11 mouse cellular contexts compared by ENCODE assay signal in genomic region chr6:98948153-98949141, GRCm38 (mm10).
DNase-seq lines count a peak whose midpoint lies in the region; ATAC-seq and TF ChIP-seq lines count a peak whose summit lies in the region.
"Had no signal": no experiment of that assay in that cellular context is flagged by ENCODE, and none has a peak within 500 bp of the region (broad histone marks: within the 10 kb centered on the region; RNA-seq: fewer than 3 reads in every experiment).

No protein-coding gene starts in this region.

- no peak overlapping the region for H3K4me3 ChIP-seq in kidney, postnatal 0 days (replicated peaks; ENCODE audit: low read depth, low read length)
- no peak overlapping the region for H3K4me3 ChIP-seq in embryonic facial prominence, embryonic 14.5 days (ENCODE audit: low read depth, low read length)
- no peak overlapping the region for H3K4me3 ChIP-seq in limb, embryonic 14.5 days (replicated peaks; ENCODE audit: low read length)
- H3K4me3 ChIP-seq: hindbrain, embryonic 15.5 days had no signal

- no peak overlapping the region for H3K4me2 ChIP-seq in kidney, postnatal 0 days (ENCODE audit: low read length)
- no peak overlapping the region for H3K4me2 ChIP-seq in embryonic facial prominence, embryonic 14.5 days (ENCODE audit: low read depth, low read length)
- H3K4me2 ChIP-seq in limb, embryonic 14.5 days (replicated peaks; ENCODE audit: low read depth, low read length, severe bottlenecking) = no peak overlapping the region
- H3K4me2 ChIP-seq: hindbrain, embryonic 15.5 days had no signal

- TF ChIP-seq CTCF in kidney, postnatal 0 days (IDR thresholded peaks at IDR 0.05; ENCODE audit: low read depth) = no peak

- ATAC-seq in kidney, postnatal 0 days (replicated peaks; ENCODE audit: low FRiP score, low read depth) = no peak
- no peak for ATAC-seq in embryonic facial prominence, embryonic 14.5 days (ENCODE audit: low read depth)
- ATAC-seq in limb, embryonic 14.5 days (ENCODE audit: low FRiP score, low read depth) = no peak

- H3K9me3 ChIP-seq in kidney, postnatal 0 days (replicated peaks; ENCODE audit: low read length) = no peaks in the 10 kb centered on the region
- no peaks in the 10 kb centered on the region for H3K9me3 ChIP-seq in embryonic facial prominence, embryonic 14.5 days (ENCODE audit: control insufficient read depth, low read length)
- no peaks in the 10 kb centered on the region for H3K9me3 ChIP-seq in limb, embryonic 14.5 days (ENCODE audit: control insufficient read depth, low read length)
- H3K9me3 ChIP-seq: G1E; hindbrain, embryonic 15.5 days had no signal

- H3K9ac ChIP-seq in kidney, postnatal 0 days (ENCODE audit: low read depth, low read length) = no peak overlapping the region
- no peak overlapping the region for H3K9ac ChIP-seq in embryonic facial prominence, embryonic 14.5 days (ENCODE audit: low read depth, low read length)
- no peak overlapping the region for H3K9ac ChIP-seq in limb, embryonic 14.5 days (ENCODE audit: low read depth, low read length, severe bottlenecking)
- H3K9ac ChIP-seq: hindbrain, embryonic 15.5 days had no signal

- H3K4me1 ChIP-seq in kidney, postnatal 0 days (replicated peaks; ENCODE audit: insufficient read depth, low read length) = peaks cover 20% of the 10 kb centered on the region
- peaks cover 51% of the 10 kb centered on the region for H3K4me1 ChIP-seq in embryonic facial prominence, embryonic 14.5 days (ENCODE audit: control insufficient read depth, insufficient read depth, low read length)
- peaks cover 19% of the 10 kb centered on the region for H3K4me1 ChIP-seq in limb, embryonic 14.5 days (ENCODE audit: control insufficient read depth, insufficient read depth, low read length)

- H3K27me3 ChIP-seq in kidney, postnatal 0 days (ENCODE audit: insufficient read depth, low read length) = no peaks in the 10 kb centered on the region
- no peaks in the 10 kb centered on the region for H3K27me3 ChIP-seq in embryonic facial prominence, embryonic 14.5 days (replicated peaks; ENCODE audit: control insufficient read depth, insufficient read depth, low read length)
- H3K27me3 ChIP-seq in limb, embryonic 14.5 days (ENCODE audit: control insufficient read depth, insufficient read depth, low read length) = no peaks in the 10 kb centered on the region
- H3K27me3 ChIP-seq: hindbrain, embryonic 15.5 days had no signal

- 72% methylated on average over 21 of the region's 21 CpGs for WGBS in kidney, postnatal 0 days
- 70% methylated on average over 21 of the region's 21 CpGs for WGBS in embryonic facial prominence, embryonic 14.5 days
- 75% methylated on average over 21 of the region's 21 CpGs for WGBS in limb, embryonic 14.5 days

- TF ChIP-seq POLR2A in limb, embryonic 14.5 days (IDR thresholded peaks at IDR 0.05; ENCODE audit: borderline replicate concordance, extremely low read depth, insufficient read depth, insufficient read length) = no peak

- peak overlapping the region; percentile 80 for H3K27ac ChIP-seq in kidney, postnatal 0 days
- peak overlapping the region; percentile 92 for H3K27ac ChIP-seq in embryonic facial prominence, embryonic 14.5 days (replicated peaks; ENCODE audit: low read depth, low read length)
- H3K27ac ChIP-seq in limb, embryonic 14.5 days (replicated peaks; ENCODE audit: low read depth, low read length) = peak overlapping the region; percentile 76
- H3K27ac ChIP-seq: hindbrain, embryonic 15.5 days had no signal

- peak; percentile 48 for DNase-seq in embryo, embryonic 10 days (ENCODE audit: low spot score)
- no peak for DNase-seq in embryo, embryonic 11 days
- no peak for DNase-seq in kidney, postnatal 0 days (ENCODE audit: low spot score)
- no peak for DNase-seq in kidney, adult 8-10 months
- peak; percentile 46 for DNase-seq in embryonic facial prominence, embryonic 14.5 days (ENCODE audit: low spot score)
- DNase-seq in limb, embryonic 14.5 days (ENCODE audit: low spot score) = no peak
- DNase-seq in adrenal gland, adult (ENCODE audit: inconsistent age in 2 of 2, low spot score in 1 of 2) = no peak
- no peak for DNase-seq in frontal cortex, postnatal 14 days (ENCODE audit: low spot score in 2 of 2)
- DNase-seq: cerebellum, adult 11-12 months had no signal

- no peaks in the 10 kb centered on the region for H3K36me3 ChIP-seq in kidney, postnatal 0 days (ENCODE audit: insufficient read depth, low read length)
- peaks cover 9% of the 10 kb centered on the region for H3K36me3 ChIP-seq in embryonic facial prominence, embryonic 14.5 days (ENCODE audit: control insufficient read depth, insufficient read depth, low read length)
- peaks cover 37% of the 10 kb centered on the region for H3K36me3 ChIP-seq in limb, embryonic 14.5 days (ENCODE audit: control insufficient read depth, insufficient read depth, low read length)
- H3K36me3 ChIP-seq: hindbrain, embryonic 15.5 days had no signal

Comparison
In these comparisons a context has a peak if more than half of its experiments do, and no peak if none do; other contexts are left out.
1. DNase-seq: peak in embryo, embryonic 10 days (single experiment) and embryonic facial prominence, embryonic 14.5 days (single experiment); none in embryo, embryonic 11 days (single experiment), kidney, postnatal 0 days (single experiment), kidney, adult 8-10 months (0 of 2), limb, embryonic 14.5 days (single experiment), adrenal gland, adult (0 of 2) and frontal cortex, postnatal 14 days (0 of 2).
2. Peak in every context shown above with its lines, with median percentiles within 50 percentile points of each other: H3K27ac ChIP-seq.